Mouse (Mus musculus) left cerebral cortex, postnatal 4 days (tissue): ENCODE results near the gene Tmem235. TPM values are rescaled to one million over a fixed set of nuclear protein-coding genes. Genes with fewer than 3 reads are reported as not detected.
"Not testable (repeated sequence)": the region's sequence is repeated elsewhere in the genome, so short reads cannot be mapped to it uniquely, and the experiment has no call there.

ENCODE experiments used
- DNase-seq: peaks from one replicate; pipeline ENCODE4 v3.0.0-alpha.2; 2022
- intact Hi-C: fragments of 180-260 bp; cut with DNase I; formaldehyde crosslinking; loops from one replicate; pipeline ENCODE4 v1.15.1; 2025
- total RNA-seq, 2 experiments: library from RNA; stranded (reverse); gene quantifications; 2 replicates each; pipeline ENCODE4 v1.2.3; 2021

Gene Tmem235
- total RNA-seq, 2 experiments from 2014 or later, result not detected

GRCm38 (mm10) chr11:117829671-117830215 is 30.8 kb upstream of the Tmem235 start:
- intact Hi-C loops, result loop anchor here (10.0 kb wide), 3 partner anchors 125 to 755 kb away; no protein-coding TSS in a partner anchor
- no peak for DNase-seq

GRCm38 (mm10) chr11:117830401-117830800 is 30.2 kb upstream of the Tmem235 start:
- intact Hi-C loops, result no loop called here

GRCm38 (mm10) chr11:117832086-117832969 is 28.2 kb upstream of the Tmem235 start:
- intact Hi-C loops, result no loop called here
- peak; percentile 69 for DNase-seq

More at GRCm38 (mm10) chr11:117830401-117830800, 30.2 kb upstream of the Tmem235 start:
- DNase-seq, result no peak

- DNase-seq, intact Hi-C loops: not testable (repeated sequence)
These were observed 27.0 kb upstream of the Tmem235 start for GRCm38 (mm10) chr11:117833509-117833908.

GRCm38 (mm10) chr11:117834086-117834485 is 26.5 kb upstream of the Tmem235 start:
- DNase-seq, result no peak
- intact Hi-C loops, result no loop called here

GRCm38 (mm10) chr11:117836306-117836705 is 24.2 kb upstream of the Tmem235 start:
- intact Hi-C loops, result no loop called here
- peak; percentile 19 for DNase-seq

- DNase-seq, result peak; percentile 27
- intact Hi-C loops, result no loop called here
These were observed 22.0 kb upstream of the Tmem235 start for GRCm38 (mm10) chr11:117838572-117838971.

GRCm38 (mm10) chr11:117839021-117839420 is 21.5 kb upstream of the Tmem235 start:
- intact Hi-C loops, result no loop called here
- peak; percentile 34 for DNase-seq

GRCm38 (mm10) chr11:117840910-117841309 is 19.6 kb upstream of the Tmem235 start:
- DNase-seq, result no peak
- intact Hi-C loops, result no loop called here

GRCm38 (mm10) chr11:117843434-117843833 is 17.1 kb upstream of the Tmem235 start:
- DNase-seq, result no peak
- intact Hi-C loops, result no loop called here

GRCm38 (mm10) chr11:117844997-117845396 is 15.6 kb upstream of the Tmem235 start:
- DNase-seq, result no peak
- intact Hi-C loops, result no loop called here

- no peak for DNase-seq
- intact Hi-C loops, result no loop called here
These were observed 14.9 kb upstream of the Tmem235 start for GRCm38 (mm10) chr11:117845651-117846050.

- intact Hi-C loops, result no loop called here
- DNase-seq, result no peak
These were observed 13.9 kb upstream of the Tmem235 start for GRCm38 (mm10) chr11:117846640-117847039.

- no peak for DNase-seq
- intact Hi-C loops, result no loop called here
These were observed 12.8 kb upstream of the Tmem235 start for GRCm38 (mm10) chr11:117847593-117848215.

GRCm38 (mm10) chr11:117848271-117848984 is 12.1 kb upstream of the Tmem235 start:
- DNase-seq, result no peak
- intact Hi-C loops, result no loop called here

GRCm38 (mm10) chr11:117848985-117849671 is 11.4 kb upstream of the Tmem235 start, which contains the start of gene Birc5:
TSS of gene Birc5 (plus strand) at chr11:117849251.
- intact Hi-C loops, result no loop called here
- DNase-seq, result peak; percentile 98

GRCm38 (mm10) chr11:117852875-117853274 is 7.7 kb upstream of the Tmem235 start:
- no peak for DNase-seq
- intact Hi-C loops, result no loop called here

- no peak for DNase-seq
- intact Hi-C loops, result no loop called here
These were observed 6.3 kb upstream of the Tmem235 start for GRCm38 (mm10) chr11:117854241-117854640.

GRCm38 (mm10) chr11:117855360-117855759 is 5.2 kb upstream of the Tmem235 start:
- no peak for DNase-seq
- intact Hi-C loops, result no loop called here

GRCm38 (mm10) chr11:117855975-117856374 is 4.6 kb upstream of the Tmem235 start:
- no peak for DNase-seq
- intact Hi-C loops, result no loop called here
